ENCODE assay signal across 23 mouse cellular contexts in genomic region chr16:43029243-43029642, GRCm38 (mm10).
DNase-seq lines count a peak whose midpoint lies in the region; ATAC-seq and TF ChIP-seq lines count a peak whose summit lies in the region.
"Had no signal": no experiment of that assay in that cellular context is flagged by ENCODE, and none has a peak within 500 bp of the region (broad histone marks: within the 10 kb centered on the region; RNA-seq: fewer than 3 reads in every experiment).

No protein-coding gene starts in this region.

- no peaks in the 10 kb centered on the region for H3K36me3 ChIP-seq in kidney, postnatal 0 days (ENCODE audit: insufficient read depth, low read length)
- no peaks in the 10 kb centered on the region for H3K36me3 ChIP-seq in forebrain, embryonic 16.5 days (ENCODE audit: control insufficient read depth, insufficient read depth)
- H3K36me3 ChIP-seq: embryonic facial prominence, embryonic 13.5 days; hindbrain, embryonic 12.5 days; kidney, embryonic 15.5 days; limb, embryonic 12.5 days; midbrain, embryonic 10.5 days had no signal

- no peak overlapping the region for H3K4me2 ChIP-seq in kidney, postnatal 0 days (ENCODE audit: low read length)
- H3K4me2 ChIP-seq in forebrain, embryonic 16.5 days (ENCODE audit: low read length), result no peak overlapping the region
- H3K4me2 ChIP-seq: embryonic facial prominence, embryonic 13.5 days; hindbrain, embryonic 12.5 days; kidney, embryonic 15.5 days; limb, embryonic 12.5 days; liver, embryonic 11.5 days had no signal

- no peak for DNase-seq in cerebellum, postnatal 4 days (ENCODE audit: low spot score in 2 of 2)
- DNase-seq in kidney, postnatal 0 days (ENCODE audit: low spot score), result peak; percentile 21
- no peak for DNase-seq in kidney, postnatal 25 days
- peak; percentile 63 for DNase-seq in brain, embryonic 14.5 days (ENCODE audit: low read depth)
- DNase-seq in lung, postnatal 14 days, result no peak
- DNase-seq: adrenal gland, postnatal 14 days; embryo, embryonic 11 days; gastrocnemius, adult 2 months; kidney, adult 11 months; liver, postnatal 0 days; thymus, postnatal 25 days had no signal

- H3K4me3 ChIP-seq in kidney, postnatal 0 days (replicated peaks; ENCODE audit: low read depth, low read length), result no peak overlapping the region
- H3K4me3 ChIP-seq in forebrain, embryonic 16.5 days (replicated peaks; ENCODE audit: low read length), result no peak overlapping the region
- H3K4me3 ChIP-seq: embryonic facial prominence, embryonic 13.5 days; erythroblast, embryonic 14.5 days; gastrocnemius, adult 2 months; hindbrain, embryonic 12.5 days; kidney, embryonic 15.5 days; limb, embryonic 12.5 days; midbrain, embryonic 10.5 days; myocyte had no signal

- no peaks in the 10 kb centered on the region for H3K9me3 ChIP-seq in kidney, postnatal 0 days (replicated peaks; ENCODE audit: low read length)
- no peaks in the 10 kb centered on the region for H3K9me3 ChIP-seq in forebrain, embryonic 16.5 days (ENCODE audit: control insufficient read depth, low read length)
- H3K9me3 ChIP-seq: embryonic facial prominence, embryonic 13.5 days; hindbrain, embryonic 12.5 days; kidney, embryonic 15.5 days; limb, embryonic 12.5 days; midbrain, embryonic 10.5 days had no signal

- no peaks in the 10 kb centered on the region for H3K27me3 ChIP-seq in kidney, postnatal 0 days (ENCODE audit: insufficient read depth, low read length)
- no peaks in the 10 kb centered on the region for H3K27me3 ChIP-seq in forebrain, embryonic 16.5 days (replicated peaks; ENCODE audit: control insufficient read depth, insufficient read depth, low read length)
- H3K27me3 ChIP-seq: embryonic facial prominence, embryonic 13.5 days; hindbrain, embryonic 12.5 days; kidney, embryonic 15.5 days; limb, embryonic 12.5 days had no signal

- H3K4me1 ChIP-seq in kidney, postnatal 0 days (replicated peaks; ENCODE audit: insufficient read depth, low read length), result no peaks in the 10 kb centered on the region
- no peaks in the 10 kb centered on the region; the same call in 1 of the 2 replicates for H3K4me1 ChIP-seq in forebrain, embryonic 16.5 days (replicated peaks; ENCODE audit: control insufficient read depth, insufficient read depth, low read length)
- H3K4me1 ChIP-seq: embryonic facial prominence, embryonic 13.5 days; hindbrain, embryonic 12.5 days; kidney, embryonic 15.5 days; limb, embryonic 12.5 days; midbrain, embryonic 10.5 days had no signal

- 51% methylated on average over 3 of the region's 3 CpGs for WGBS in kidney, postnatal 0 days
- 20% methylated on average over 3 of the region's 3 CpGs for WGBS in forebrain, embryonic 16.5 days

- peak; percentile 66; the same call in 1 of the 2 replicates for ATAC-seq in cerebellum, adult (ENCODE audit: insufficient number of reproducible peaks, low FRiP score, low TSS enrichment)
- no peak for ATAC-seq in kidney, postnatal 0 days (replicated peaks; ENCODE audit: low FRiP score, low read depth)
- peak; percentile 69; the same call in 1 of the 2 replicates for ATAC-seq in forebrain, embryonic 16.5 days
- ATAC-seq: liver, postnatal 0 days; lung, postnatal 0 days; midbrain, embryonic 16.5 days had no signal

- H3K27ac ChIP-seq in kidney, postnatal 0 days, result no peak overlapping the region
- H3K27ac ChIP-seq in forebrain, embryonic 16.5 days (ENCODE audit: low read length), result no peak overlapping the region
- H3K27ac ChIP-seq: embryonic facial prominence, embryonic 13.5 days; gastrocnemius, adult 2 months; hindbrain, embryonic 12.5 days; kidney, embryonic 15.5 days; limb, embryonic 12.5 days; midbrain, embryonic 10.5 days had no signal

- no peak overlapping the region for H3K9ac ChIP-seq in kidney, postnatal 0 days (ENCODE audit: low read depth, low read length)
- no peak overlapping the region for H3K9ac ChIP-seq in forebrain, embryonic 16.5 days (replicated peaks; ENCODE audit: low read depth, low read length)
- H3K9ac ChIP-seq: embryonic facial prominence, embryonic 13.5 days; hindbrain, embryonic 12.5 days; kidney, embryonic 15.5 days; limb, embryonic 12.5 days; liver, postnatal 0 days had no signal

- no peak for TF ChIP-seq CTCF in kidney, postnatal 0 days (IDR thresholded peaks at IDR 0.05; ENCODE audit: low read depth)
- TF ChIP-seq CTCF in brain, embryonic 14.5 days (IDR thresholded peaks at IDR 0.05; ENCODE audit: borderline replicate concordance, extremely low read depth, insufficient read depth, insufficient read length), result no peak

- TF ChIP-seq POLR2A in brain, embryonic 14.5 days (IDR thresholded peaks at IDR 0.05; ENCODE audit: borderline replicate concordance, extremely low read depth, insufficient read depth, insufficient read length, poor library complexity, severe bottlenecking), result no peak

Comparison
In these comparisons a context has a peak if more than half of its experiments do, and no peak if none do; other contexts are left out.
1. DNase-seq: peak in kidney, postnatal 0 days (single experiment) and brain, embryonic 14.5 days (single experiment); none in cerebellum, postnatal 4 days (0 of 2), kidney, postnatal 25 days (0 of 2) and lung, postnatal 14 days (single experiment).